Mouse (Mus musculus) heart, postnatal 4 days (tissue): ENCODE data around the gene Gne. TPM values are rescaled to one million over a fixed set of nuclear protein-coding genes. Genes with fewer than 3 reads are reported as not detected.

Experiments
- DNase-seq: peaks from one replicate; pipeline ENCODE4 v3.0.0; 2021
- total RNA-seq, 2 experiments: library from RNA; stranded (reverse); gene quantifications; 2 replicates each; pipeline ENCODE4 v1.2.3; 2021

Gene Gne
- total RNA-seq, result 10 to 100 TPM; 46.6 to 49.7 TPM

GRCm38 (mm10) chr4:44083945-44084344 lies at the start of gene Gne:
TSS of gene Gne (minus strand) at chr4:44084177.
- peak; percentile 44 for DNase-seq

DNA sequence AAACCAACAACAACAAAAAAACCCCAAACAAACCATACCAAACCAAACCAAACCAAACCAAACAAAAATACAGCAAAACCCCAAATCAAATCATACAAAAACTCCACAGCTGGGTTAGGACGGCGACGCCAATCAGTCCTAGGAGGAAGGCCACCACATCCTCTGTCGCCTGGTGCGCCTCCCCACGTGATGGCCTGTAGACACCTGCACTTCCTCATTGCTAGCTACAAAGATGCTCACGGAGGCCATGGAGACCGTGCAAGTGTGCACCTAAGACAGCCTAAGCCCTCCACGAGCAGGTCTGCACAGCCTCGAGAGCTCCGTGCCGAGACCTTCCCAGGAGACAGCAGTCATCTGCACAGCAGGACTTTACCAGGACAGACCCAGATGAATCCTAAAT lies 42.8 kb upstream of the Gne start:
- no peak for DNase-seq

DNA sequence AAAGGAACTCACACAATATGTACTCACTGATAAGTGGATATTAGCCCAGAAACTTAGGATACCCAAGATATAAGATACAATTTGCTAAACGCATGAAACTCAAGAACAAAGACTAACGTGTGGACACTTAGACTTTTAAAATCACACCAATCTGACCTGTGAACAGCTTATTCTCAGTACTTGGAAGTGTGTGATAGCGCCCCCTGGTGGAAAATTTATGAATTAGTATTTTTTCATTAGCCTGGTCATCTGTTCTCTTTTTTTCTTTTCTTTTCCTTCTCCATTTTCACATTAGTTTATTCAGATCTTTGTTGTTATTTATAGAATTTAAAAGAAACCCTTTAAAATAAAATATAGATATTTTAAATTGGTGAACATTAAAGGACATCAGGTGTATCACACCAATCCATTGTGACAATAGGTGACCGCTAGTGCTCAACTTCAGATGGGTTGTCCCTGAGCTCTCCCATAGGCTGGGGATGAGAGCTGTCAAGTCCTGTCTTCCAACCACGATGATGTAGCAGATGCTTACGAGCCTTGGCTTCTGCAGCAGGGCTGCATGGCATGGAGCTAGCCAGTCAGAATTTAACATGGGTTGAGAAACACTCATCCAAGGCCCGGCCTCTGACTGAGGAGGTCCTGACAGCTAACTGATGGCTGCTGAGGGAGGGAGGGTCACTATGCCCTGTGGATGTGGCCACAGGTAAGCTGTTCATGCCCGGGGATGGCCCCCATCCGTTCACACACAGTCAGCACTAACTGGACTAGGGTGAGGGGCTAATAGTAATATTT lies 35.6 kb upstream of the Gne start:
- DNase-seq, result peak; percentile 27

DNA sequence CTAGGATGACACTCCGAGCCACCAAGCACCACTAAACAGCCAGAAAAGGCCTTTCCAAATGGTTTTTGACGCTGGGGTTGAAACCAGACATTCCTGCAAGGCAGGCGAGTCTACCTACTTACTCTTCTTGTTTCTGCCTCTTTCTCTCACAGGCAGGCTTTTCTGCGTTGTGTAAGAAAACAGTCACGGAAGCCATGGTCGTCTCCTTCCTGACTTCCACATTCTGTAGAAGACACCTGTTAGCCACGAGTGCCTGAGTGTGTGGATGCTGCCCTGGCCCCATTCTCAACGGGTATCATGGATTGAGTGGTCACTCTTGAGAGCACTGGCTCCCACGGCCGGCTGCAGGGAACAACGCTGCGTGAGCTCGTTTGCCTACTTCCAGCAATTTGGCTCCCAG lies 31.1 kb upstream of the Gne start:
- DNase-seq, result no peak

GRCm38 (mm10) chr4:44113393-44114138 lies 29.6 kb upstream of the Gne start:
- no peak for DNase-seq

DNA sequence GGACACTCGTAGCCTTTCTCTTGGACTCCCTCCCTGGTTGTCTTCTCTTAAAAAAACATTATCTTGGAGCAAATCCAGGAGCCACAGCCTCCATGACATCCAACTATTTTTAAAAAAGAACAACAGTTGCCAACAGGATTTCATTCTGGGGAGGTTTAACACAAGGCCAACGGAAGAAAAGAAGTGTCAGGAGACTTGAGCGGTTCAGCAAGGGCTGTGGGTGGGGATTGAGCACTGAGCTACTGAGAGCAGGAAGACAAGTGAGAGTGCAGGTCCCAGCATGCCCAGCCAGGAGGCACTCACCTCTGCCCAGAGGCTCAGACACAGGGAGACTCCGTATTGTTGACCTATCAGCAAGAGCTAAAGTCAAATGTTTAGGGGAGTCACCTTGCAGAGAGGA lies 28.8 kb upstream of the Gne start:
- DNase-seq, result peak; percentile 33

DNA sequence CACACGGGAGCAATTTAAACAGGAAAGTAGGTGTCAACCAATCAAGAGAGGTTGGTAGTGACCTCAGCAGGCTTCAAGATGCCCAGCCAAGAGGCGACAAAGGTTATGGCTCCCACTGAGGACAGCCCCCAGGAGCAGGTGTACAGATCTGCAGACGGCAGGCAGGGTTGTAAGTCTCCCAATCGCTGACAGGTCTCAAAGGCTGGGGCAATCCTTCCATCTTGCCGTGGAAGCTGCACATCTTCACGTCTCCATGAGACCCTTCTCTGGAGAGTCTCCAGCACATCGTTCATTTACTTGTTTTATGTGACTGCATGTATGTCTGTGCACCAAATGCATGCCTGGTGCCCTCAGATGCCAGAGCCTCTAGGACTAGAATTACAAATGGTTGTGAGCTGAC lies 26.8 kb upstream of the Gne start:
- no peak for DNase-seq

DNA sequence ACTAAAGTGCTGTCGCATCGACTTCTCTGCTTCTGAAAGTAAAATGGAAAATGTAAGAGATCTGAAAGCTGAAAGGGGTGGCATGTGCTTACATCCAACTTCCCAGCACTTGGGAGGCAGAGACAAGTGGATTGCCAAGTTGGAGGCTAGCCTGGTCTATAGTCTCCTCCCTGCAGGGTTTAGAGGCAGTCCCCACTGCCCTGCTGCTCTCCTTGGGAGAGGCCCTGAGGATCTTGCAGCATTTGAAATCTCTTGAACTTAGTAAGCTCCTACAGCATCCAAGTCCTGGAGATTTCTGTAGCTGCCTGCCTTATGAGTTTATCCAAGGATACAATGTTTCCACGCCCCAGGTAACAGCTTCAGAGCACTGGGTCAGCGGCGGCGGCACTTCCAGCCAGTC lies 24.3 kb upstream of the Gne start:
- DNase-seq, result no peak

- peak; percentile 50 for DNase-seq
These were observed 23.4 kb upstream of the Gne start for GRCm38 (mm10) chr4:44107339-44107738.

GRCm38 (mm10) chr4:44106297-44106821 lies 22.4 kb upstream of the Gne start:
- DNase-seq, result peak; percentile 33

GRCm38 (mm10) chr4:44104195-44104917 lies 20.4 kb upstream of the Gne start:
- peak; percentile 45 for DNase-seq

DNA sequence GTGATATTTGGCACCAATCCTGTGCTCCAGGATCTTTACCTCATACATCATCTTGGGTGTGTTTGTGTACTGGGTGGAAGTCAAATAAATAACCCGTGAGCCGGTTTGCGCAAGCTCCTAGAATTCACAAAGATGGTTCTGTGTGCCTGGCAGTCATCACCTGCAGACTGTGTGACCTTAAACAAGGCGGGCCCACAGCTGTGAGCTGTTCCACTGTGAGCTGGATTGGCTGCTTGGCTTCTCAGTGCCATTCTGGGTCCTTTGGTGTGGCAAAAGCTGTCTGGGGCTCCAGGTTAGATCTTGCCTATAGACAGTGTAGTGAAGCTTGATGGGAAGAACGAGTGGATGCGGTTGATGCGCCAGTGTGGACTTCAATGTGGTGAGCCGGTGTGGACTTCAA lies 19.6 kb upstream of the Gne start:
- DNase-seq, result no peak

GRCm38 (mm10) chr4:44097576-44098335 lies 13.8 kb upstream of the Gne start:
- no peak for DNase-seq

DNA sequence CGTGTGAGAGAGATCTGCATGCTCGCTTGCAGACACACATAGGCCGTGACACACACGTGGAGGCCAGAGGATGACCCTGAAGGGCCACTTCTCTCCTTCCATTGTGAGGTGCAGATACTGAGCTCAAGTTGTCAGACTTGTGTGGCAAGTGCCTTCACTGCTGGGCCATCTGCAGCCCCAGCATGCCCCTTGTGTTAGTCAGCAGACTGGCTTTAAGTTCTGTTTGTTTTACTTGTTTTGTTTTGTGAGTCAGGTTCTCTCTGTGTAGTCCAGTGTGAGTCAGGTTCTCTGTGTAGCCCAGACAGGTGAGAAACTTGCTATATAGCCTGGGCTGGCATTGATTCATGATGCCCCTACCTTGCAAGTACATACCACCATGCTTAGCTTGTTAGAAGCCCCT lies 10.5 kb upstream of the Gne start:
- no peak for DNase-seq

DNA sequence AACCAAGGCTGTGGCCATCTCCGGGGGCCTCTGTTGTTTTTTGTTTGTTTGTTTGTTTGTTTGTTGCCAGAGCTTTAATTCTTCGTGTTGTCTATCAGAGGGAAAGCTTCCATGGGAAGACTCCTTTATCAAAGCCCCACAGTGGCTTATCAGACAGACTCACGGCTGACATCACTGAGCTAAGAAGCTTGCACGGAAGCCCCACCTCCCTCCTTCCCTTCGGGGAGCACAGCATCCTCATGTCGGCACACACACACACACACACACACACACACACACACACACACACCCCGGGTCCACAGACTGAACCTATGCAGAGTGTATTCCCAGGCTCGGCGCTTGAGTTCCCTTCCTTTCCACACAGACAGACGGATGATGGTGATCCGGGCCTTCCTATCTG lies 8.4 kb upstream of the Gne start:
- DNase-seq, result peak; percentile 34

GRCm38 (mm10) chr4:44085566-44085965 lies 1.6 kb upstream of the Gne start:
- DNase-seq, result no peak

GRCm38 (mm10) chr4:44084602-44085325 lies 787 bp upstream of the Gne start:
- no peak for DNase-seq

DNA sequence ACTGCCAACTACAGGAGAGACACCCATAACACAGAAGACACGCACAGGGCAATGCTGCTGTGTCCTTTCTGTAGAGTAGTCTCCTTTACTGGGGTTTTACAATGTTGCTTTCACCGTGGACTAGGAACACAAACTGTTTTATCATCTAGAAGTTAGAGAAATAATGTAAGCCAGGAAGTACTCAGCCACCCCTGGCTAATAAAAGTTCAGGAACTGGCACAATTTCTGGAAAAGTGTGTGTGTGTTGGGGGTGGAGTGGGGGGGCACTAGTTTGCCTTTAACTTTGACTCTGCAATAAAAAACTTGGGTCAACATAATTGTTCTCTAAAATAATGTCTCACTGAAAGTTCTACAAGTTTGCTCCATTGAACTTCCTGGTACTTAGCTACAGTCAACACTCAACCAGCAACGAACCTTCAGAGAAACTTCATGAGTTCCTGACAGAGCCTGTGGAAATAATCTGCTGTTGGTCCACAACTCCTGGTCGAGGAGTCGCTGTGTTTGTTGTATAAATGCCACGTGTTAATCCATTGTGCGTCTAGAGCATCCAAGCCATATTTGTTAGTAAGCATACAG lies 5.5 kb downstream of the Gne start:
- DNase-seq, result no peak

- DNase-seq, result no peak
These were observed 9.6 kb downstream of the Gne start for GRCm38 (mm10) chr4:44074422-44074821.

DNA sequence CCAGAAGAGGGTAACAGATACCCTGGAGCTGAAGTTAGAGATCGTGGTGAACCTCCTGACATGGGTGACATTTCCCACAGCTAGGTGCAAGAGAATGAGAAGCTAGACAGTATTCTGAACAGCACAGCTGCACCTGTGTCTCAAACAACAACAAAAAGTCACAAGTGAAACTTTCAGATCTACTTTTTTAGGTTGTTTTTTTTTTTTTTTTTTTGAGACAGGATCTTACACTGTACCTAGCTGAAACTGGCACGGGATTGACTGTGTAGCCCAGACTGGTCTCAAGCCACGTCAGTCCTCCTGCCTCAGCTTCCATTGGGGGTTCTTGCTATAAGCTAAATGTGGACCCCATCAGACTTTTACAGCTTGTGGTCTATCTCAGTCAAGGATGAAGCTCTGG lies 10.2 kb downstream of the Gne start:
- DNase-seq, result no peak

DNA sequence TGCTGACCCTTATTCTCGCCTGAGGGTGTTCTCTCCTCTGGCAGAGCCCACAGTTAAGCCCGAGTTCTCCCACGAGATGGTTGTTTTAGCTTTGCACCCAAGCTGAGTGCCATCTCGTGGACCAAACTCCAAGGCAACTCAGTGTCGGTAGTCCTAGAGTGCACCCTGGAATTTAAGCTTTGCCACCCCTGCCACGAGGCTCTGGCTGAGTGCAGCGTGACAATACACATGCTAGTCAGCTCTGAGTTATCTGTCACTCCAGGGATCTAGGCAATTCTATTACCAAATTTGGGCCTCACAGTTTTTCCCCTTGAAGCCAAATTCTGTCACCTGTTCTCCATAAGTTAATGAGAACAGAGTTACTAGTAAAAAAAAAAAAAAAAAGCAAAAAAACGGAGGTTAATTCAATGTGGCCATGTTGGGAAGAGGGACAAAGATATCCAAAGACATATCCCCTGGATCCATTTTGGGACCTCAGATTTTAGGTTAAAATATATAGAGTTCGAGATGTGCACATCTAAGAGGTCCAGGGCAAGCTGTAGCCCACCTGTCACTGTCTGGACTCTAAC lies 11.0 kb downstream of the Gne start:
- no peak for DNase-seq
